Mouse (Mus musculus) small intestine, adult 10 weeks (tissue): ENCODE results near the gene Usp17lc. TPM values are rescaled to one million over a fixed set of nuclear protein-coding genes. Genes with fewer than 3 reads are reported as not detected.

Source experiments
- polyA plus RNA-seq: library from polyadenylated mRNA; stranded (reverse); fragments of 350-450 nt; fragmentation: Illumina TruSeq; extraction: RNeasy Lipid Tissue Mini Kit (QIAGEN cat#74804); gene quantifications from one replicate; pipeline ENCODE4 v1.2.3, GENCODE M21; 2014; ENCODE audit warnings: low replicate concordance

Usp17lc gene
- not detected for polyA plus RNA-seq

DNA sequence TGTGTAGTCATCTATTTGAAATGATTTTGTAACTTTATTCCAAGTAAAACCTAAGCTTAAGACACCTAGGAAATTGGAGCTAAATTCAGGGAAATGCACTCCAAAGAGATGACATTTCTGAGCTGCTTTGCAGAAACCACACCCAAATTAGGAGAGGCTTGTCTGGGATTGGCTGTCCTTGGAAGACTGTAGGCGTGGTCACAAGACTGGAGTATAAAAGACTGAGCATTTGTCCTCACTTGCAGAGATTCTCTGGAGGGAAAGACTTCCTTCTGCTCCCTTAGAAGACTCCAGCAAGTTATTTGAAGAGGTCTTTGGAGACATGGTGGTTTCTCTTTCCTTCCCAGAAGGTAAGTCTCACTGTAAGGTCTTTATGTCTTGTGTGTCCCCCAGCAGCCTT lies at the start of gene Usp17lc:
Gene Usp17lc (plus strand): TSS at position 301 of the 400 bp plus-strand sequence.

DNA sequence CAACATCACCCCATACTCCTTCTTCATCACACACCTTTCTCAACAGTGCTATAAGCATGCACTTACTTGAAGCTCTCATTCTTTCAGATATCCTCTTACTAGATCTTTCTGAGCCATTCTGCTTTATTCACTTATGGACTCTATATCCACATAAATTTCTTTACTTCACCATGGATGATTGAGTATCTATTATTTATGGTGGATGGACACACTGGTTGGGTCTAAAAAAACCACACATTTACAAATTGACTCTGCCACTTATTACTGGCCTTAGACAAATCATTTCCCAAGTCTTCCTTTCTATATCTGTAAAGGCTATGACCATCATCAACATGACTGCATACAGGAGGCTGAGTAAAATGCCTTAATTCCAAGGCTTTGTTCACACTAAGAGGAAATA lies 28.8 kb upstream of the Usp17lc start, which contains the start of gene Olfr603:
Gene Olfr603 (minus strand): TSS at position 101 of the 400 bp plus-strand sequence.

DNA sequence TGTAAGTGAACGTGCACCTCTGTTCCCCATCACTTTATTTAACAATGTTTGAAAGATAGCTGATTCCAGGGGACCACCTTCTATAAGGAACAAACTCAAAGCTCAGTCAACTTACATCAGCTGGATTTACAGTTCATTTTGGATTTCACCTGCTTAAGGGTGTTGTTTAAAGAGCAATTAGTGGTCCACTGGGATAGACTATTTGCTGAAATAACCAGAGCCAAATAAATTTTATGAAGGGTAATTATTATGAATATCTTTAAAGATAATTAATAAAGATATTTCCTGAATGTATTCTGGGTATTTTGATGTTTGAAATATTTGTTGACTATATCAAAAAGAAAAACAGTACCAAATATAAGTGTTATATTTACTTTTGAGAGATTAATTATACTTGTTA lies 30.5 kb downstream of the Usp17lc start, which contains the start of gene Olfr605:
Gene Olfr605 (minus strand): TSS at position 101 of the 400 bp plus-strand sequence.

DNA sequence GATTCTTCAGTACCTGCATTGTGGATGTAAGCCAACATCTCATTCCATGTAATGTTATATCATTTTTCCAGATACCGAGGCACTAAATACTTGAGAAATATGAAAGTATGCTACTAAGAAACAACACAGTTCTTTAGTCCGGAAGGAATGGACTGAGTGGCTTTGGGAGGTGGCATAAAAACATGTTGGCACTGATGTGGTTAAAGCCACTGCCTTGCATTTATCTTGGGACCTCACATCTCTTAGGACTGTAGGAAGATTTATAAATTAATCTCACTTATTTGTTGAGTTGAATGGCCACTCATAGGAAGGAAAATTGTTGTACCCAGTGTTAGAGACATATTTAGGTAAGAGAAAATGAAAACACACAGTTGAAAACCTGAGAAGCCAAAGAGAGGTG lies 33.9 kb downstream of the Usp17lc start, which contains the start of gene Olfr606:
Gene Olfr606 (plus strand): TSS at position 301 of the 400 bp plus-strand sequence.

Other genes starting within 250 kb of the Usp17lc start
- not detected for gene Olfr591, start 236.7 kb upstream of the Usp17lc start, polyA plus RNA-seq
- gene Olfr592, start 230.3 kb upstream of the Usp17lc start, polyA plus RNA-seq, result not detected
- not detected for gene Olfr593, start 203.2 kb upstream of the Usp17lc start, polyA plus RNA-seq
- gene Olfr594, start 198.1 kb upstream of the Usp17lc start, polyA plus RNA-seq, result not detected
- not detected for gene Usp17ld, start 162.6 kb upstream of the Usp17lc start, polyA plus RNA-seq
- not detected for gene Olfr596, start 109.4 kb upstream of the Usp17lc start, polyA plus RNA-seq
- not detected for gene Olfr597, start 98.8 kb upstream of the Usp17lc start, polyA plus RNA-seq
- not detected for gene Olfr598, start 91.5 kb upstream of the Usp17lc start, polyA plus RNA-seq
- not detected for gene Olfr599, start 79.2 kb upstream of the Usp17lc start, polyA plus RNA-seq
- not detected for gene Olfr600, start 65.4 kb upstream of the Usp17lc start, polyA plus RNA-seq
- gene Olfr601, start 52.4 kb upstream of the Usp17lc start, polyA plus RNA-seq, result not detected
- gene Olfr603, start 28.9 kb upstream of the Usp17lc start, polyA plus RNA-seq, result not detected
- not detected for gene Olfr605, start 30.4 kb downstream of the Usp17lc start, polyA plus RNA-seq
- not detected for gene Olfr606, start 34.0 kb downstream of the Usp17lc start, polyA plus RNA-seq
- gene Olfr607, start 49.1 kb downstream of the Usp17lc start, polyA plus RNA-seq, result not detected
- not detected for gene Olfr608, start 54.8 kb downstream of the Usp17lc start, polyA plus RNA-seq
- gene Olfr609, start 83.0 kb downstream of the Usp17lc start, polyA plus RNA-seq, result not detected
- gene Olfr610, start 97.0 kb downstream of the Usp17lc start, polyA plus RNA-seq, result not detected
- gene Olfr611, start 105.8 kb downstream of the Usp17lc start, polyA plus RNA-seq, result not detected
- gene Olfr612, start 127.6 kb downstream of the Usp17lc start, polyA plus RNA-seq, result not detected
- gene Olfr613, start 133.0 kb downstream of the Usp17lc start, polyA plus RNA-seq, result not detected
- not detected for gene Olfr615, start 141.0 kb downstream of the Usp17lc start, polyA plus RNA-seq
- gene Olfr616, start 154.1 kb downstream of the Usp17lc start, polyA plus RNA-seq, result not detected
- gene Olfr617, start 158.0 kb downstream of the Usp17lc start, polyA plus RNA-seq, result not detected
- gene Olfr618, start 175.0 kb downstream of the Usp17lc start, polyA plus RNA-seq, result not detected
- gene Olfr619, start 185.5 kb downstream of the Usp17lc start, polyA plus RNA-seq, result not detected
- gene Olfr620, start 197.5 kb downstream of the Usp17lc start, polyA plus RNA-seq, result not detected
- gene Olfr622, start 227.6 kb downstream of the Usp17lc start, polyA plus RNA-seq, result not detected
- gene Olfr623, start 248.6 kb downstream of the Usp17lc start, polyA plus RNA-seq, result not detected